Mouse (Mus musculus): Measurements from ENCODE around the gene Usp53. TPM values are rescaled to one million over a fixed set of nuclear protein-coding genes. Genes with fewer than 3 reads are reported as not detected.

Gene Usp53
- 13.6 and 18.0 TPM in 2 replicates for total RNA-seq (2014; fragmentation: Nextera tagmentation)
- total RNA-seq (2017), result 8.0 and 9.6 TPM in 2 replicates
- polyA plus RNA-seq (2012), result 0.25 and 0.46 TPM in 2 replicates

DNA sequence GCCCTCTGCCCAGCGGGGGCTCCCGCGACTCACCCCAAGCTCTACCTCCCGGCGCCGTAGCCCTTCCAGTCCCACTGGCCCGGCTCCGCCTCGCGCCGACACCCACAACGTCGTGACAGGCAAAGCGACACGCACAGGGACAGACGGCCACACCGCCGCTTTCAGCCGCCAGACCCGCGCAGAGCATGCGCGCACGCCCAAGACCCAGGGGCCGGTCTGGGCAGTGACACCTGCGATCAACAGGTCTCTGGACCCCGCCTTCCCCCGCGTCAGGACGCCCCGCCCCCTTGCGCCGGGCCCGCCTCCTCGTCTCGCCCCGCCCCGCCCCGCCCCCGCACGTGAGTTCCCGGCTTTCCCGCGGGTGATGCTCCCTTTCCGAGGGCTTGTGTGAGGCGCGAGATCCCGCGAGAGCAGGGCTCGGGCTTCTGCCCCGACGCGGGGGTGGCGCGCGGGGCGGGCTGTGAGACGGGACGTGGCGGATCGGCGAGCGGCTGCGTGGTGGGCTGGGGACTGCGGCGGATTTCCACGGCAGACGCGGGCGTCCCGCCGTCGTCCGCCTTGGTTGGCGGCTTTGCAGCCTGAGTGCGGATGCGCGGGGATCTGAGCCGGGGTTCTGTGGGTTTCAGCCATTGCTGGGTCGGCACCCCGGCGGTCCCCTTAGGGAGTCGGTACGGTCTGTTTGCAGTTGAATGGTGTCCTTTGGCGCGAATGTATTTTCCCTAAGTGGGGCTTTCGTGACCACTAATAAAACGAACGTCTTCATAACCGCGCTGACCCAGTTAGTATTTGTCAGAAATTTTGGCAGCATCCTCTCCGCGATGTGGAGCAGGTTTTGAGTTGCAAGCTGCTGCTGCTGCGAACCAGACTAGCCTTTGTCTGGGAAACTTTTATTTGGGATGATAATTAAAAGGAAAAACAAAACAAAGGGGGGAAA lies at the start of gene Usp53:
Gene Usp53 (minus strand): TSS at position 262 of the 934 bp plus-strand sequence.
- Histone ChIP-seq H3K36me3 (replicated peaks) (peaks cover 5% of the 10 kb centered on the region), H3K4me3 (ENCODE audit: low read depth, low read length) (peak within 1 kb of the TSS; percentile 93), H3K9me3 (replicated peaks) (no peaks in the 10 kb centered on the region), H3K27me3 (ENCODE audit: insufficient read depth, low read length) (peaks cover 14% of the 10 kb centered on the region), H3K4me1 (ENCODE audit: insufficient read depth, low read depth, low read length) (peaks cover 13% of the 10 kb centered on the region)
- ATAC-seq (ENCODE audit: extremely low read depth, insufficient number of reproducible peaks, low FRiP score, poor library complexity, severe bottlenecking) (peak; percentile 82), DNase-seq (ENCODE audit: low spot score) (peak; percentile 90)
- no peak for TF ChIP-seq TAL1 (conservative IDR thresholded peaks at IDR 0.05; ENCODE audit: low read depth, low read length)
- no peak for TF ChIP-seq POLR2AphosphoS5 (IDR thresholded peaks at IDR 0.05; ENCODE audit: insufficient replicate concordance, low read depth, low read length)
- TF ChIP-seq CTCF (IDR thresholded peaks at IDR 0.05; ENCODE audit: low read depth, low read length), result no peak
- no peak for TF ChIP-seq GATA1 (IDR thresholded peaks at IDR 0.05; ENCODE audit: borderline replicate concordance, low read length)
- TF ChIP-seq GATA2 (IDR thresholded peaks at IDR 0.05; ENCODE audit: borderline replicate concordance, low read depth, low read length), result no peak

DNA sequence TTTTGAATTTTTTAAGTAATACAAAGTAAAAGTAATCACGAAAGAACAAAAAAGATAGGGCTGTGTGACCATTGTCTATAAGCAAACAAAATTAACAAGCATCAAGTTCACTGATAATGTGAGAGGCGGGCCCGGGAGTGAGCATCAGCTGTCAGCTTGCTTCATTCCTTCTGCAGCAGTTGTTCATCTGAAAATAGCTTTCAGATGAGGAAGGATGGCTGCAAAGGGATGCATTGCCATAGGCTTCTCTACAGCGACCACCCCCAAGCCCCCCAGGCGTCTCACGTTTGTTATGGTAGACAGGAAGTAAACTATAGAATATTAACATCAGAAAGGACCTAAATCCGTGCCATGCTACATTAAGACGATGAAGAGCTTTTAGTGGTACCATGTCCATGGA lies 49.5 kb upstream of the Usp53 start:
- no peaks in the 10 kb centered on the region for H3K9me3 ChIP-seq (replicated peaks)
- TF ChIP-seq CTCF (IDR thresholded peaks at IDR 0.05; ENCODE audit: low read depth, low read length), result no peak
- no peaks in the 10 kb centered on the region for H3K4me1 ChIP-seq (ENCODE audit: insufficient read depth, low read depth, low read length)
- no peak for DNase-seq (ENCODE audit: low spot score)
- no peaks in the 10 kb centered on the region for H3K27me3 ChIP-seq (ENCODE audit: insufficient read depth, low read length)
- ATAC-seq (ENCODE audit: extremely low read depth, insufficient number of reproducible peaks, low FRiP score, poor library complexity, severe bottlenecking), result no peak
- no peak overlapping the region for H3K4me3 ChIP-seq (ENCODE audit: low read depth, low read length)
- no peaks in the 10 kb centered on the region for H3K36me3 ChIP-seq (replicated peaks)

DNA sequence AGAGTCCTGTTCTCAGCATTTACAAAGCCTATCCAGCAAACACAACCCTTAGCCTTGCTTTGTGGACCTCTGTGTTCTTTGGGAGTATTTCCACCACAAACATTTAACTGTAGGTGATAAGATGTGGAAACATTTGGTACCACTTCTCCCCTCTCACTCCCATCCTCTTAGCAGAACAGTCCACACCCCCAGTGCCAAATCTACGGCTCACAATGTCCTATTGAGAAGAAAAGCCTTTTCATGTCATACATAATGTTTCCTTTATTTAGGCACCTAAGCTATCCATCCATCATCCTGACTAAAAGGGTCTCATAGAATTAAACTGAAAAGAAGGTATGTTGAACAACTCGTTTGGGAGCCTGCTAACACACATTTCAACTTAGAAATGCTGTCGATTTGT lies 41.3 kb upstream of the Usp53 start:
- ATAC-seq (ENCODE audit: extremely low read depth, insufficient number of reproducible peaks, low FRiP score, poor library complexity, severe bottlenecking) (no peak), DNase-seq (ENCODE audit: low spot score) (no peak)
- TF ChIP-seq TAL1 (conservative IDR thresholded peaks at IDR 0.05; ENCODE audit: low read depth, low read length) (no peak), GATA2 (IDR thresholded peaks at IDR 0.05; ENCODE audit: borderline replicate concordance, low read depth, low read length) (no peak), POLR2AphosphoS5 (IDR thresholded peaks at IDR 0.05; ENCODE audit: insufficient replicate concordance, low read depth, low read length) (no peak), CTCF (IDR thresholded peaks at IDR 0.05; ENCODE audit: low read depth, low read length) (no peak), GATA1 (IDR thresholded peaks at IDR 0.05; ENCODE audit: borderline replicate concordance, low read length) (no peak)
- H3K4me1 ChIP-seq (ENCODE audit: insufficient read depth, low read depth, low read length), result no peaks in the 10 kb centered on the region
- no peak overlapping the region for H3K4me3 ChIP-seq (ENCODE audit: low read depth, low read length)
- no peaks in the 10 kb centered on the region for H3K36me3 ChIP-seq (replicated peaks)
- peaks cover 10% of the 10 kb centered on the region; the same call in 1 of the 2 replicates for H3K27me3 ChIP-seq (ENCODE audit: insufficient read depth, low read length)
- H3K9me3 ChIP-seq (replicated peaks), result no peaks in the 10 kb centered on the region

DNA sequence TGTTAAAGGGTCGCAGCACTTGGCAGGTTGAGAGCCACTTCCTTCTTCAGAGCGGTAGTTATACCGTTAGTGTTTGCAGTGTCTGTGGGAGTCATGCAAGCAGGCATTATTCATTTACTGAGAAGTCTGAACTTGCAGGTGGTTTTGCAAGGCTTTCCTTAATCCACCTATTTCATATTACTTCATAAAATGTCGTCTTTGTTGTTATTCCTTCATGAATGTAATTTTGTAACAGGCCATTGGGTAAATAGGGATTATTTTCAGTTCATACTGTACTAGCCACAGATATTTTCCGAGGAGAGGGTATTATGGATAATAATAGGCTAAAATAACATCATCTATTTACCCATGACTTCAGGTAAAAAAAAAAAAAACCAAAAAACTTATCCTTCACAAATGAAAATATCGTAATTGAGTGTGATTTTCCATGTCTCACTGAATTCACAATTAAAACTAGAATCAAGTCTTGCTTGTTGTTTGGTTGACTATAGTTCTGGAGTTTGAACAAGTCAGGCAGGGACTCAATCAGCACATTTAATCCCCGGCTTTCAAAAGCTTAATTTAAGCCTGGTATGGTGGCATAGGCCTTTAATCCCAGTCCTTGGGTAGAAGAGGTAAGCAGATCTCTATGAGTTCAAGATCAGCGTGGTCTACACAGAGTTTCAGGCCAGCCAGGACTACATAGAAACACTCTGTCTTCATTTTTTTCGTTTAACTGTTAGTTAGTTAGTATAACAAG lies 40.4 kb upstream of the Usp53 start:
- H3K36me3 ChIP-seq (replicated peaks), result no peaks in the 10 kb centered on the region
- no peak for ATAC-seq (ENCODE audit: extremely low read depth, insufficient number of reproducible peaks, low FRiP score, poor library complexity, severe bottlenecking)
- peaks cover 12% of the 10 kb centered on the region; the same call in 1 of the 2 replicates for H3K27me3 ChIP-seq (ENCODE audit: insufficient read depth, low read length)
- DNase-seq (ENCODE audit: low spot score), result no peak
- no peaks in the 10 kb centered on the region for H3K9me3 ChIP-seq (replicated peaks)
- no peak overlapping the region for H3K4me3 ChIP-seq (ENCODE audit: low read depth, low read length)
- TF ChIP-seq GATA1 (IDR thresholded peaks at IDR 0.05; ENCODE audit: borderline replicate concordance, low read length) (no peak), POLR2AphosphoS5 (IDR thresholded peaks at IDR 0.05; ENCODE audit: insufficient replicate concordance, low read depth, low read length) (no peak), TAL1 (conservative IDR thresholded peaks at IDR 0.05; ENCODE audit: low read depth, low read length) (no peak), GATA2 (IDR thresholded peaks at IDR 0.05; ENCODE audit: borderline replicate concordance, low read depth, low read length) (no peak), CTCF (IDR thresholded peaks at IDR 0.05; ENCODE audit: low read depth, low read length) (no peak)
- H3K4me1 ChIP-seq (ENCODE audit: insufficient read depth, low read depth, low read length), result no peaks in the 10 kb centered on the region

DNA sequence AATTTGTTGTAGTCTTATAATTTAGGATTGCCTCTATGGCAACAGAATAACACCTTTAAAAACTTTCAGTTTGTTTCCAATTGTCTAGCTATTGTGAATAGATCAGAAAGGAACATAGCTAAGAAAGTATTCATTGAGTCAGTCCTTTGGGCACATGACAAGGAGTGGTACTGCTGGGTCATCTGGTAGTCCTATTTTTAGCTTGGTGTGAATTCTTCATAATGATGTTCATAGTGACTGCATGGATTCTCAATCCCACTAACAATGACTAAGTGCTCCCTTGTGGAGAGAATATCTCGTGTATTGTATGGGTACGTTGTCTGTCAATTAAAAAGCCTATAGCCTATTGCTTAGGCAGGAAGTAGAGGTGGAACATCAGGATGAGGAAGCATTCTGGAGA lies 34.5 kb upstream of the Usp53 start:
- H3K9me3 ChIP-seq (replicated peaks), result no peaks in the 10 kb centered on the region
- H3K4me3 ChIP-seq (ENCODE audit: low read depth, low read length), result no peak overlapping the region
- H3K4me1 ChIP-seq (ENCODE audit: insufficient read depth, low read depth, low read length), result no peaks in the 10 kb centered on the region
- ATAC-seq (ENCODE audit: extremely low read depth, insufficient number of reproducible peaks, low FRiP score, poor library complexity, severe bottlenecking) (no peak), DNase-seq (ENCODE audit: low spot score) (no peak)
- H3K27me3 ChIP-seq (ENCODE audit: insufficient read depth, low read length), result peaks cover 5% of the 10 kb centered on the region; the same call in 1 of the 2 replicates
- TF ChIP-seq GATA1 (IDR thresholded peaks at IDR 0.05; ENCODE audit: borderline replicate concordance, low read length), result no peak
- no peak for TF ChIP-seq POLR2AphosphoS5 (IDR thresholded peaks at IDR 0.05; ENCODE audit: insufficient replicate concordance, low read depth, low read length)
- TF ChIP-seq CTCF (IDR thresholded peaks at IDR 0.05; ENCODE audit: low read depth, low read length), result no peak
- TF ChIP-seq TAL1 (conservative IDR thresholded peaks at IDR 0.05; ENCODE audit: low read depth, low read length), result no peak
- no peak for TF ChIP-seq GATA2 (IDR thresholded peaks at IDR 0.05; ENCODE audit: borderline replicate concordance, low read depth, low read length)
- no peaks in the 10 kb centered on the region for H3K36me3 ChIP-seq (replicated peaks)

DNA sequence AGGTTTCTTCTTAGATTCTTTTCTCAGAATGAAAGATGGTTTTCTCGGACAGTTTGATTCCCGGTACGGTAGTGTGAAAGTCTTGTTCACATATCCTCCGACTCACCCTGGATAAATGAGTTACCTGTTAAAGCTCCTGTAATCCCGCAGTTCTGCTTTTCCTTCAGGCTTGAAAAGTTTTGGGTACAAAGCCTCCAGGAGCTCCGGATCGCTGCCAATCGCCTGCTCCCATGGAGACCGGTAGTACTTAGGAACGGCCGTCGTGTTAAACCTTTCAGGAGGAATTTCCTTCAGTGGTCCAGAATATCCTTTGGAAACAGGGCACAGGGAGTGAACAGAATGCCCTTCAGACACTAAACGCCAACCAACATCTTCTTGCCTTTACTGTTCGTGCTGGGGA lies 29.2 kb upstream of the Usp53 start:
- H3K36me3 ChIP-seq (replicated peaks), result no peaks in the 10 kb centered on the region
- DNase-seq (ENCODE audit: low spot score), result no peak
- TF ChIP-seq TAL1 (conservative IDR thresholded peaks at IDR 0.05; ENCODE audit: low read depth, low read length), result no peak
- no peak for TF ChIP-seq POLR2AphosphoS5 (IDR thresholded peaks at IDR 0.05; ENCODE audit: insufficient replicate concordance, low read depth, low read length)
- no peak for TF ChIP-seq CTCF (IDR thresholded peaks at IDR 0.05; ENCODE audit: low read depth, low read length)
- no peak for TF ChIP-seq GATA2 (IDR thresholded peaks at IDR 0.05; ENCODE audit: borderline replicate concordance, low read depth, low read length)
- TF ChIP-seq GATA1 (IDR thresholded peaks at IDR 0.05; ENCODE audit: borderline replicate concordance, low read length), result no peak
- no peaks in the 10 kb centered on the region; the same call in 1 of the 2 replicates for H3K27me3 ChIP-seq (ENCODE audit: insufficient read depth, low read length)
- no peak for ATAC-seq (ENCODE audit: extremely low read depth, insufficient number of reproducible peaks, low FRiP score, poor library complexity, severe bottlenecking)
- no peaks in the 10 kb centered on the region for H3K9me3 ChIP-seq (replicated peaks)
- no peak overlapping the region for H3K4me3 ChIP-seq (ENCODE audit: low read depth, low read length)
- H3K4me1 ChIP-seq (ENCODE audit: insufficient read depth, low read depth, low read length), result no peaks in the 10 kb centered on the region

Data from G1E (cell line).